Comparison of ENCODE assay signal across 14 mouse cellular contexts in the genomic region with DNA sequence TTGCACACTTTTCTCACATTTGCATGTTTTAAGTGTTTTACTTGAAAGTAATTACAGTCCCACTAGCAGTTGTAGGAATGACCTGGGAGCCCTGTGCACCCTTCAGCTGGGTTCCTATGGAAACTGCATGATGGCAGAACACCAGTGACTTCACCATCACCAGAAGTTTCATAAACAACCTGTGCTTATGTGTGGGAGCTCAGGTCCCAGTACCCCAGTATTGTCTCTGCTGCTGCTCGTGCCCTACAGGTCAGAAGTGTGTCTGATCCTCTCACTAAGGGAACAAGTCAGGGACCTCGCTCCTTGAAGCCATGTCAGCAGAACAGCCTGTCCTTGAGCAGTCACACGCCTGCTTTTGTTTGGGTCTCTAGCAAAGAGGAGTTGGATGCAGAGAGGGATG.
"Had no signal": no experiment of that assay in that cellular context is flagged by ENCODE, and none has a peak within 500 bp of the region (broad histone marks: within the 10 kb centered on the region; RNA-seq: fewer than 3 reads in every experiment).

No protein-coding gene starts in this region.

- H3K4me3 ChIP-seq: neural tube, embryonic 13.5 days; neural tube, embryonic 15.5 days; stomach, embryonic 15.5 days had no signal

- H3K4me1 ChIP-seq: neural tube, embryonic 13.5 days; neural tube, embryonic 15.5 days; stomach, embryonic 15.5 days had no signal

- H3K9me3 ChIP-seq: neural tube, embryonic 13.5 days; neural tube, embryonic 15.5 days; stomach, embryonic 15.5 days had no signal

- H3K9ac ChIP-seq: neural tube, embryonic 13.5 days; neural tube, embryonic 15.5 days; stomach, embryonic 15.5 days had no signal

- H3K4me2 ChIP-seq: neural tube, embryonic 13.5 days; neural tube, embryonic 15.5 days; stomach, embryonic 15.5 days had no signal

- H3K36me3 ChIP-seq: stomach, embryonic 15.5 days had no signal

- DNase-seq: right cerebral cortex, adult 18-20 months; right cerebral cortex, postnatal 14 days; right cerebral cortex, postnatal 25 days; right cerebral cortex, postnatal 4 days; spleen, adult 18-20 months; thymus, adult 18-20 months; thymus, adult 2 months; thymus, postnatal 14 days; thymus, postnatal 25 days; thymus, postnatal 36 days had no signal

- H3K27me3 ChIP-seq: neural tube, embryonic 13.5 days; neural tube, embryonic 15.5 days; stomach, embryonic 15.5 days had no signal

- H3K27ac ChIP-seq: neural tube, embryonic 13.5 days; neural tube, embryonic 15.5 days; stomach, embryonic 15.5 days; stomach, postnatal 0 days had no signal
